Mouse (Mus musculus) heart, embryonic 11.5 days (tissue): ENCODE data around the gene Neurog2. TPM values are rescaled to one million over a fixed set of nuclear protein-coding genes. Genes with fewer than 3 reads are reported as not detected.

Experiments
- ATAC-seq: fragments of 200-750 bp; cut with Nextera tagmentation; replicated peaks from 2 replicates; pipeline ENCODE4 v1.8.0; 2017; ENCODE audit warnings: moderate library complexity; ENCODE audit not compliant: insufficient number of reproducible peaks, low FRiP score, low TSS enrichment
- H3K27ac ChIP-seq: fragments of 300-500 bp; sonication (generic); 2 replicates; pipeline ENCODE4 v1.5.1; 2014; ENCODE audit warnings: mild to moderate bottlenecking, low read depth, low read length
- H3K27me3 ChIP-seq: fragments of 300-500 bp; sonication (generic); 2 replicates; pipeline ENCODE4 v1.6.1; 2014; ENCODE audit warnings: mild to moderate bottlenecking, low read length, mixed read lengths; ENCODE audit not compliant: control insufficient read depth, insufficient read depth
- H3K36me3 ChIP-seq: fragments of 300-500 bp; sonication (generic); 2 replicates; pipeline ENCODE4 v1.6.1; 2014; ENCODE audit warnings: mild to moderate bottlenecking, low read length, moderate library complexity, mixed read lengths; ENCODE audit not compliant: control insufficient read depth, insufficient read depth
- H3K4me1 ChIP-seq: fragments of 300-500 bp; sonication (generic); 2 replicates; pipeline ENCODE4 v1.6.1; 2014; ENCODE audit warnings: low read length; ENCODE audit not compliant: control insufficient read depth, insufficient read depth
- H3K4me2 ChIP-seq: fragments of 300-500 bp; sonication (generic); 2 replicates; pipeline ENCODE4 v1.6.1; 2014; ENCODE audit warnings: mild to moderate bottlenecking, moderate library complexity
- H3K4me3 ChIP-seq: fragments of 300-500 bp; sonication (generic); 2 replicates; pipeline ENCODE4 v1.5.1; 2014; ENCODE audit warnings: low read depth, low read length
- H3K9ac ChIP-seq: fragments of 300-500 bp; sonication (generic); 2 replicates; pipeline ENCODE4 v1.6.1; 2014; ENCODE audit warnings: mild to moderate bottlenecking, low read depth, low read length, moderate library complexity
- H3K9me3 ChIP-seq: fragments of 300-500 bp; sonication (generic); replicated peaks from 2 replicates; pipeline ENCODE4 v1.6.1; 2016; ENCODE audit warnings: low read length; ENCODE audit not compliant: control insufficient read depth
- WGBS: fragments of 180-500 bp; shearing (Covaris S2); extraction: QIAGEN DNeasy Blood & Tissue Kit; methylation state at CpG from one replicate; pipeline ENCODE4 v1.1.7; 2014; ENCODE audit not compliant: insufficient replicate concordance; 5-methylcytosine and 5-hydroxymethylcytosine counted together
- polyA plus RNA-seq: library from polyadenylated mRNA; unstranded; fragments of >200 nt; fragmentation: Nextera tagmentation; extraction: Ambion mirVana; gene quantifications from 2 replicates; pipeline ENCODE4 v1.2.1, GENCODE M21; 2014

Neurog2 gene
- polyA plus RNA-seq, 1 experiment from 2014 or later, result not detected

GRCm38 (mm10) chr3:127679703-127680102 is 46.8 kb downstream of the Neurog2 start:
- Histone ChIP-seq H3K36me3 (no peaks in the 10 kb centered on the region), H3K4me2 (no peak overlapping the region), H3K4me3 (no peak overlapping the region), H3K9me3 (no peaks in the 10 kb centered on the region), H3K27me3 (no peaks in the 10 kb centered on the region), H3K4me1 (no peaks in the 10 kb centered on the region), H3K9ac (no peak overlapping the region), H3K27ac (no peak overlapping the region)
- WGBS, result 81% methylated on average over 15 of the region's 15 CpGs
- ATAC-seq, result no peak

Other genes starting within 250 kb of the Neurog2 start
- 30.8 and 31.8 TPM in 2 replicates for gene Ank2, start 133.8 kb upstream of the Neurog2 start, polyA plus RNA-seq
- gene Larp7, start 79.8 kb upstream of the Neurog2 start, polyA plus RNA-seq, result 62.3 and 64.4 TPM in 2 replicates
- gene Zgrf1, start 79.6 kb upstream of the Neurog2 start, polyA plus RNA-seq, result 7.6 and 10.7 TPM in 2 replicates
- gene Alpk1, start 147.4 kb downstream of the Neurog2 start, polyA plus RNA-seq, result 0.72 and 1.2 TPM in 2 replicates
- 3.3 and 3.4 TPM in 2 replicates for gene Tifa, start 156.7 kb downstream of the Neurog2 start, polyA plus RNA-seq
- gene Ap1ar, start 204.4 kb downstream of the Neurog2 start, polyA plus RNA-seq, result 32.0 and 34.5 TPM in 2 replicates